Mouse (Mus musculus) forebrain, embryonic 14.5 days (tissue): ENCODE measurements around the gene Olfr504. TPM values are rescaled to one million over a fixed set of nuclear protein-coding genes. Genes with fewer than 3 reads are reported as not detected.

ENCODE experiments used
- polyA plus RNA-seq: library from polyadenylated mRNA; unstranded; fragments of >200 nt; fragmentation: Nextera tagmentation; extraction: Ambion mirVana; gene quantifications from 2 replicates; pipeline ENCODE4 v1.2.1, GENCODE M21; 2014

Gene Olfr504
- polyA plus RNA-seq, 1 experiment from 2014 or later, result not detected

Other genes with a start within 250 kb of the Olfr504 start
- not detected in 2 replicates for gene Olfr492, start 242.1 kb downstream of the Olfr504 start, polyA plus RNA-seq
- not detected in 2 replicates for gene Olfr493, start 218.8 kb downstream of the Olfr504 start, polyA plus RNA-seq
- not detected in 2 replicates for gene Olfr494, start 200.5 kb downstream of the Olfr504 start, polyA plus RNA-seq
- gene Olfr495, start 172.6 kb downstream of the Olfr504 start, polyA plus RNA-seq, result not detected in 2 replicates
- gene Olfr497, start 145.4 kb downstream of the Olfr504 start, polyA plus RNA-seq, result not detected in 2 replicates
- gene Olfr498, start 100.5 kb downstream of the Olfr504 start, polyA plus RNA-seq, result not detected in 2 replicates
- not detected in 2 replicates for gene Olfr502, start 40.7 kb downstream of the Olfr504 start, polyA plus RNA-seq
- gene Olfr503, start 21.3 kb downstream of the Olfr504 start, polyA plus RNA-seq, result not detected in 2 replicates
- gene Olfr506, start 45.0 kb upstream of the Olfr504 start, polyA plus RNA-seq, result not detected in 2 replicates
- not detected in 2 replicates for gene Olfr507, start 56.0 kb upstream of the Olfr504 start, polyA plus RNA-seq
- not detected in 2 replicates for gene Olfr508, start 64.2 kb upstream of the Olfr504 start, polyA plus RNA-seq
- not detected in 2 replicates for gene Olfr509, start 86.1 kb upstream of the Olfr504 start, polyA plus RNA-seq
- gene Olfr510, start 100.6 kb upstream of the Olfr504 start, polyA plus RNA-seq, result not detected in 2 replicates
- gene Olfr512, start 147.5 kb upstream of the Olfr504 start, polyA plus RNA-seq, result not detected in 2 replicates
- not detected in 2 replicates for gene Olfr513, start 185.2 kb upstream of the Olfr504 start, polyA plus RNA-seq